Mouse (Mus musculus) thymus, postnatal 10 days (tissue): ENCODE data around the gene Tcl1b4.
"Not testable (repeated sequence)": the region's sequence is repeated elsewhere in the genome, so short reads cannot be mapped to it uniquely, and the experiment has no call there.

Experiments used
- DNase-seq, 2 experiments: peaks; one replicate each; pipeline ENCODE4 v3.0.0; 2021; ENCODE audit warnings: low spot score in 2 of 2

Gene Tcl1b4

DNA sequence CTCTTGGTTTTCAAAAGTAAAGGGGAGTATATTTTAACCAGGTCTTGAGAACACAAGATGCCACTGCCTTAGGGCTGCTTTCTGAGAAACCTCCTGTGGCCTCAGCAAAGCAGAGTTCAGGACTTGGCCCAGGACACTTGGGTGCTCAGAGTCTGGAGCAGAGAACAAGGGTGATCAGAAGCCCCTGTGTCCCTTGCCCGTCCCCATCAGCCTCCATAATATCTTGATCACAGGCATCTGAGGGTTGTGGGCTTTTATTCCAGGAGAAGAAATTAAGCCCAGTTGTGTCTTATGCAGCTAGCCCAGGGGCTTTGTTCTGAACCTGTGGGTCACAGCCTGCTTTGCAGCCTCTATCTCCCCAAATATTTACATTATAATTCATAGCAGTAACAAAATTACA lies at the start of gene Tcl1b4:
Tcl1b4 (plus strand) TSS at position 301 of the 400 bp plus-strand sequence.
- DNase-seq = not testable (repeated sequence)

DNA sequence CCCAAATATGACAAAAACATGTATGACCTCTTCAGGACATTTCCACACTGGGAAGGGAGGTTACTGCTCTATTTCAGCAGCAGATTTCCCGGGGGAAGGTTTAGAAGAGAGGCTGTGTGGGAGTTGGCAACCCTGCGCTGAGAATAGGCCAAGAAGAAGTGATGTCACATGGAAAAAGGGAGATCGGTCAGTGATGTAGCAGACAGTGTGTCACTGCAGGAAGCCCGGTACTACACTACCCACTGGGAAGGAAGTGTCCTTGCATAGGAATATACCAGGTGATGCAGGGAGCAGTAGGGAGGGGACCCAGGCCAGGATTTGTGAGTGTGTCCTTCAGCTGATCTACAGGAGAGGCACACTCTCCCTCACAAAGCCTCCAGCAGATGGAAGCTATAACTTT lies 46.5 kb upstream of the Tcl1b4 start:
- DNase-seq = not testable (repeated sequence)

DNA sequence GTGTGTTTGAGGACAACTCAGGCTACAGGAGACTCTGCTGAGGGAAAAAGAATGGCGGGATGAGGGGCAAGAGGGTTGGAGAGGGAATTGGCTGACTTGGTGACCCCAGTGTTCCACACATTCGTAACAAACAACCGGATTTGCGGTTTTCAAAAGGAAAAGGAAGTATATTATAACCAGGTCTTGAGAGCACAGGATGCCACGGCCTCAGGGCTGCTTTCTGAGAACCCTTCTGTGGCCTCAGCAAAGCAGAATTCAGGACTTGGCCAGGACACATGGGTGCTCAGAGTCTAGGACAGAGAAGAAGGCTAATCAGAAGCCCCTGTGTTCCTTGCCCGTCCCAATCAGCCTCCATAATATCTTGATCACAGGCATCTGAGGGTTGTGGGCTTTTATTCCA lies 42.9 kb upstream of the Tcl1b4 start:
- DNase-seq = no peak

DNA sequence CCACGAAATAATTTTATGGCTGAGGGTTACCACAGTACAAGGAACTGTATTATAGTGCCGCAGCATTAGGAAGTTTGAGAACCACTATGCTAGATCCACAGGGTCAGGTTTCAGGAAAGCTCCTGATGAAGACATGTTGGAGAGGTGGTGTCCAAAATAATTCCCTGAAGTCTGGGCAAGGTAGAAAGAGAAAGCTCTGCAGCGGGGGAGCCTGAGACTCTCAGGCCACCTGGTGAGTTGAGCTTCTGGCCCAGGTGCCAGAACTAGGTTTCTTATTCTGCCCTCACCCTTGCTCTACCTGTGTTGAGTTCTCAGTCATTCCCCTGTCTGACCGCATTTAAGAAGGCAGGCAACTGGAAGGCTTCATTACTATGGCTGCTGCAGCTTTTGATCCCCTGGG lies 42.4 kb upstream of the Tcl1b4 start, which contains the start of gene Tcl1b1:
Tcl1b1 (plus strand) TSS at position 301 of the 400 bp plus-strand sequence.
- DNase-seq = no peak

DNA sequence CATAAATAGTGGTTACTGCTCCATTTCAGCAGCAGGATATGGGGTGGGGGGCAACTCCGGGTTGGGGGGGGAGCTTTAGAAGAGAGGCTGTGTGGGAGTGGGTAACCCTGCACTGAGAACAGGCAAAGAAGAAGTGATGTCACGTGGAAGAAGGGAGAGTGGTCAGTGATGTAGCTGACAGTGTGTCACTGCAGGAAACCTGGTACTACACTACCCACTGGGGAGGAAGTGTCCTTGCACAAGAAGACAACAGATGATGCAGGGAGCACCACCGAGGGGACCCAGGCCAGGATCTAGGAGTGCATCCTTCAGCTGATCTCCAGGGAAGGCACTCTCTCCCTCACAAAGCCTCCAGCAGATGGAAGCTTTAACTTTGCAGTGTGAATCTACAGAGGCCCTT lies 35.0 kb upstream of the Tcl1b4 start:
- DNase-seq = no peak

DNA sequence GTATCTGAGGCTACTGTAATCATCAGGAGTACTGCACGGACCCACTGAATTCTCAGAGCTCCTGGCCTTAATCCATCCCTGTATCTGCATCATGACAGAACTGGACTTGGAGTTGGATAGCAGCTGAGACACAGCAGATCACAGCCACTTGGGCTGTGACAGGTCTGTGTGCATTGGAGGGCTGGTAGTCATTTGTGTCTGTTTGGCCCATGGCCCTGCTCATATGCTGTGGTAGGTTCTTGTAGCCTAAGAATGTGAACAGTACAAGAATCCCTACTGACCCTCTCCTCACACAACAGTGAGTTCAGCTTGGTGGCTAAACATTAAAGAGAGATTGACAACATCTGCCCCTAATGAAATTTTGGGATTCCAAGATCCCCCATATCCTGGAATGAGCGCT lies 28.4 kb upstream of the Tcl1b4 start:
- no peak for DNase-seq

DNA sequence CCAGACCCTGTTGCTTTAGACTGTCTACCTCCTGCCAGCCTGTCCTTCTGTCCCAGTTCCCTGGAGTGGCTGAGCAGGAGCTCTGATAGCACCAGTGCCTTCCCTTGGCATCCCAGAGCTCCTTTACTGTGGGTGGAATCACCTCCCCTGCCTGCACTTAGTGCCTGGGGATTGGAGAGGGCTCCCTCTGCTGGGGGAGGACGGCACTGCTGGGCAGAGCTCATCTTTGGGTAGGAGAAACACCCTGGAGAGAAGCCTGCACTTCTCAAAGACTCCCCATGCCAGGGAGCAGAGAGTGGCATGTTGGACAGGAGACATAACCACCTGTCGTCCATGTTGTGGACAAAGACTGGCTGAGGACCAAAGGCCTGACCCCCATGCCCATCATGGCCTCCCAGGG lies 27.4 kb upstream of the Tcl1b4 start:
- peak; percentile 9 to 62 for DNase-seq

DNA sequence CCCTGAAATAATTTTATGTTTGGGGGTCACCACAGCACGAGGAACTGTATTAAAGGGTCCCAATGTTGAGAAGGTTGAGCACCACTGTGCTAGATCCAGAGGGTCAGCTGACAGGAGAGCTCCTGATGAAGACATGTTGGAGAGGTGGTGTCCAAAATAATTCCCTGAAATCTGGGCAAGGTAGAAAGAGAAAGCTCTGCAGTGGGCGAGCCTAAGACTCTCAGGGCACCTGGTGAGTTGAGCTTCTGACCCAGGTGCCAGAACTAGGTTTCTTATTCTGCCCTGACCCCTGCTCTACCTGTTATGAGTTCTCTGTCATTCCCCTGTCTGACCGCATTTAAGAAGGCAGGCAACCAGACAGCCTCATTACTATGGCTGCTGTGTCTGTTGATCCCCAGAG lies 25.7 kb upstream of the Tcl1b4 start, which contains the start of gene Tcl1b5:
Tcl1b5 (plus strand) TSS at position 301 of the 400 bp plus-strand sequence.
- not testable (repeated sequence) for DNase-seq

DNA sequence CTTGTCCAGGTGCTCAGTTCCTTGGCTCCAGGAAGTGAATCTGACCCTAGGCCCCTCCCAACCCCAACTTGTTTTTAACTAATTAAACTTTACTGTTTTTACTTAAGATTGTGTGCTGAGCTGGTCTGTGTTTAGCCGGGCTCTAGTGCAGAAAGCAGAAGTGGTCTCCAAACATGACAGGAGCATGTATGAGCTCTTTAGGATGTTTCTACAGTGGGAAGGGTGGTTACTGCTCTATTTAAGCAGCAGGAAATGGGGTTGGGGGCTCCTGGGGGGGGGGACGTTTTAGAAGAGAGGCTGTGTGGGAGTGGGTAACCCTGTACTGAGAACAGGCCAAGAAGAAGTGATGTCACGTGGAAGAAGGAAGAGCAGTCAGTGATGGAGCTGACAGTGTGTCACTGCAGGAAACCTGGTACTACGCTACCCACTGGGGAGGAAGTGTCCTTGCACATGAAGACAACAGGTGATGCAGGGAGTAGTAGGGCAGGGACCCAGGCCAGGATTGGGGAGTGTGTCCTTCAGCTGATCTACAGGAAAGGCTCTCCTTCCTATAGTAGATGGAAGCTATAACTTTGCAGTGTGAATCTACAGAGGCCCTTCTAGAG lies 20.6 kb upstream of the Tcl1b4 start:
- DNase-seq = not testable (repeated sequence)

DNA sequence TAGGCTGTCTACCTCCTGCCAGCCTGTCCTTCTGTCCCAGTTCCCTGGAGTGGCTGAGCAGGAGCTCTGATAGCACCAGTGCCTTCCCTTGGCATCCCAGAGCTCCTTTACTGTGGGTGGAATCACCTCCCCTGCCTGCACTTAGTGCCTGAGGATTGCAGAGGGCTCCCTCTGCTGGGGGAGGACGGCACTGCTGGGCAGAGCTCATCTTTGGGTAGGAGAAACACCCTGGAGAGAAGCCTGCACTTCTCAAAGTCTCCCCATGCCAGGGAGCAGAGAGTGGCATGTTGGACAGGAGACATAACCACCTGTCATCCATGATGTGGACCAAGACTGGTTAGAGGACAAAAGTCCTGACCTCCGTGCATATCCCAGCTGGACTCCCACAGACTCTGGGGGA lies 12.8 kb upstream of the Tcl1b4 start:
- peak in 1 of 2 experiments; percentile 7 for DNase-seq

DNA sequence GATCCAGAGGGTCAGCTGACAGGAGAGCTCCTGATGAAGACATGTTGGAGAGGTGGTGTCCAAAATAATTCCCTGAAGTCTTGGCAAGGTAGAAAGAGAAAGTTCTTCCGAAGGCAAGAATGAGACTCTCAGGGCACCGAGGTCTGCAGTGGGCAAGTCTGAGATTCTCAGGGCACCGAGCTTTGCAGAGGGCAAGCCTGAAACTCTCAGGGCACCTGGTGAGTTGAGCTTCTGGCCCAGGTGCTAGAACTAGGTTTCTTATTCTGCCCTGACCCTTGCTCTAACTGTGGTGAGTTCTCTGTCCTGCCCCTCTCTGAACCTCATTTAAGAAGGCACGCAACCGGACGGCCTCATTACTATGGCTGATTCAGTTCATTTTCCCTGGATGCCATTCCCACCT lies 11.0 kb upstream of the Tcl1b4 start, which contains the start of gene Tcl1b3:
Tcl1b3 (plus strand) TSS at position 301 of the 400 bp plus-strand sequence.
- not testable (repeated sequence) for DNase-seq

DNA sequence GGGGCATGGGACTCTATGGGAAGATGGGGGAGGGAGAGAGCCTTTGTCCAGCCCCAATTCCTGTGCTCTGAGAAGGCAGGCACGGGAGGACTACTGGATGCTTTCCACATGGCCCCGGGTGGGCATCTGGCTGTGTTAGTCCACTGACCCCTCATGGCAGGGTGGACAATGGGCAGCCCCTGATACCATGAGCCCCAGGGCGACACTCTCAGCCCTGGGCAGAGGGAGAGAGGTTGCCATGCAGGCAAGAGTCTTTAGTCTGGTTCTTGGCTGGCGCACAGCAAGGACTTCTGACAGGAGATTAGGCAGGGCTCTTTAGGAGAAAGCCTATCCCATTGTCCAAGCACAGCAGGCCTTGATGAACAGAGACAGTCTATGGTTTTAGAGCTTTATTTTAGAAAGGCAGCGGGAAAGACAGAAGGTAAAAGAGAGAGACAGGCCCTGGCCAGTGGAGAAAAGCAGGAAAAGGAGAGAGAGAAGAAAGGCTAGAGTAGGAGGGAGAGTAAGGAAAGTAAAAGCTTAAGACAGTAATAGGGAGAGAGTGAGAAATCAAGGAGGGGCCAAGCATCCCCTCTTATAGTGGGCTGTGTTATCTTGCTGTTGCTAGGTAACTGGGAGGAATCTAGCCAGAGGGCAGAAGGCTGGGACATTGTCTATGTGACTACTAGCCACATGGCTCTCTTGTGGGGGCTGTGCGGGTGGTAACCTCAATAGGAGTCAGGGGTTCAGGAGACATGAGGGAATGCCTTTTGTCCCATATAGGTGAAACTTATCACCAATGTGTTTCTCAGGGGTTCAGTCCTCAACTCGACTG lies 1.9 kb upstream of the Tcl1b4 start:
- not testable (repeated sequence) for DNase-seq

DNA sequence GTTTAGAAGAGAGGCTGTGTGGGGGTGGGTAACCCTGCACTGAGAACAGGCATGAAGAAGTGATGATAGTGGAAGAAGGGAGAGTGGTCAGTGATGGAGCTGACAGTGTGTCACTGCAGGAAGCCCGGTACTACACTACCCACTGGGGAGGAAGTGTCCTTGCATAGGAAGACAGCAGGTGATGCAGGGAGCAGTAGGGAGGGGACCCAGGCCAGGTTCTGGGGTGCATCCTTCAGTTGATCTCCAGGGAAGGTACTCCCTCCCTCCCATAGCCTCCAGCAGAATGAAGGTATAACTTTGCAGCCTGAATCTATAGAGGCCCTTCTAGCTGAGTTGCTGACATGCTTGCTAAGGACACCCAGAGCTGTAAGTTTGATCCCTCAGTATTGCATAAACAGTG lies 5.3 kb downstream of the Tcl1b4 start:
- no peak for DNase-seq

DNA sequence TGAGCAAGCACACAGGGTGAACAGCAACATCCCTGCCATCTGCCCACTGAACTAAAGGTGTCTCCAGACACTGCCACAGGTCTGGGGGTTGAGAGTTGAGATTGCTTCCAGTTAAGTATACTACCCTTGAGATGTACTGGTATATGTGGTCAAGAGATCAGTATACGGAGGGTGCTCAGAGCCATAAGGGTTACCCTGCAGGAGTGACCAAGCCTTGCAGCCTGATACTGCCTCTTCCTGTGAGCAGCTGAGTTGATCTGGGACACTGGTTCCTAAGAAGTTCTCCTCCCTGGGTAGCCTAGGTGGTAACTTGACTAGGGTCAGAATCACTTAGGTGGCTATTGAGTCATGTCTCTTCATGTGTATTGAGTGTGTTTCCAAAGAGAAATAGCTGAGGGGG lies 6.7 kb downstream of the Tcl1b4 start:
- no peak for DNase-seq

DNA sequence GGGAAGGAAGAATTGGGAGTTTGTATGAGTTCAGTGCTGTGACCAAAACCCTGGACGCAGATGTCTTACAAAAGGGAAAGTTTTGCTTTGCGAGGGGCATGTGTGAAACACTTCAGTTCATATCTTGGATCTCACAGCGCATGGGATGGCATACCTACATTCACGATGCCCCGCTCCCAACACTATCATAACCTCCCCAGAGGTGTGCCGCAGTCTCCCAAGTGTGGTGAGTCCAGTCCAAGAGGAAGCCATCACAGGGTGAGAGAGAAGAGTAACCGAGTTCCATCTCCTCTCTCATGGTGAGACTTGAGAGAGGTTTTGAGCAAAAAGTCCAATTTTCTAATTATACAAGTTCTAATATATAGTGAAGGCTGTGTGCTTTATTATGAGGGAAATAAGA lies 7.5 kb downstream of the Tcl1b4 start:
- no peak for DNase-seq

DNA sequence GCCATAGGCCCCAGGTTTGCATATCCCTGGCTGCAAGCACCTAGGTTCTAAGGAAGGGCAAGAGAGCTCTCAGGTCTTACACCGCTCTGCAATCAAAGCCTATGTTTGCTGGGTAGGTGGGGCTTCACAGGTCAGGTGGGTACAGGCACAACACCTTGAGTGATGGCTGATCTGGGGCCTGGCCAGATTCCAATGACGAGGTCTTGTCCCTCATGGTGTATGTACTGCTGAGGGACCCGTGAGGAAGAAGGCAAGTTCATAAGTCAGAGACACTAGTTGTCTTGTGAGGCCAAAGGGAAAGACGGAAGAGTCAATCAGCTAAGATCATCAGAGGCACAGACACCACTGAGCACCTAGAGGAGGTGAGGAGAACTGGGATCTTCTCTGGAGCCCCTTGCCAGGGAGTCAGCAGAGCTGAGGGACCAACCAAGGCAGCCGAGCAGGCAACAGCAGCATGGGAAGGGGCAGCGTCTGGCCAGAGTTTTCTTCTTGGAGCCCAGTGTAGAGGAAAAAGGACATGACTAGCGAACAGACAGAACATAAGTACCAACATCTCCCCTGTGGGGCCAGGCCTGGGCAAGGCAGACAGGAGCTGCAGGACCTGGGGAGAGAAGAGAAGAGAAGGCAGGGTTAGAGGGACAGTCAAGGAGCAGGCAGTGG lies 15.5 kb downstream of the Tcl1b4 start:
- no peak for DNase-seq

DNA sequence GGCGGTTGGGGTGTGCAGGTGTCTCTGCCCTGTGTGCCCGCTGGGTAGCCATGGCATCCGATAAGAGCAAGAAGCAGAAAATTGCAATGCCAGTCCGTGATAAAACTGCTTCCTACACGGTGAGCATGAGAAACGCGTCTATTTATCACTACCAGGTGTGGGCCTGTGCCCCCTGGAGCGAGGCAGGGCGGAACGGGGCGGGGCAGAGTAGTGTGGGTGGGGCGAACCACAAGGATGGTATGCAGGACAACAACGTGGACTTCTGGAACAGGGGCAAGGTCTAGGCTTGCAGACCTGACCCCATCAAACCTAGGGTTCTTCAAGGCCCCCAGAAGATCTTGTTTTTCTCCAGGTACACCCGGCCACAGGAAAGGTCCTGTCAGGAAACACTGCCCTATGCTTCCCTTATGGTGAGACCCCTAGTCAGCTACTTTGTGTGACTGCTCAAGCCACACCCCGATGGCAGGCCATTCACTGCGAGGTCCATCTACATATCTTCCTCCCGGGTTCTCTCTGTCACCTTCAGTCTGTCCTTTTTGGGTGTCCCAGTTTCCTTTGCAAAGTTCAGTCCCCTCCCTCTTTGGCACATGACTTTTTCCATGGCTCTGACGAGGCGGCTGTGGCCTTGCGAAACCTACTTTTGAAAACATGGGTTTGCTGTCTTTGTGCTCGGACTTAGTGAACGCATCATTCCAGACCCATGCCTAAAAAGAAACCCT lies 21.0 kb downstream of the Tcl1b4 start, which contains the start of gene Tcl1:
Tcl1 (minus strand) TSS at position 193 of the 719 bp plus-strand sequence.
- DNase-seq = no peak

DNA sequence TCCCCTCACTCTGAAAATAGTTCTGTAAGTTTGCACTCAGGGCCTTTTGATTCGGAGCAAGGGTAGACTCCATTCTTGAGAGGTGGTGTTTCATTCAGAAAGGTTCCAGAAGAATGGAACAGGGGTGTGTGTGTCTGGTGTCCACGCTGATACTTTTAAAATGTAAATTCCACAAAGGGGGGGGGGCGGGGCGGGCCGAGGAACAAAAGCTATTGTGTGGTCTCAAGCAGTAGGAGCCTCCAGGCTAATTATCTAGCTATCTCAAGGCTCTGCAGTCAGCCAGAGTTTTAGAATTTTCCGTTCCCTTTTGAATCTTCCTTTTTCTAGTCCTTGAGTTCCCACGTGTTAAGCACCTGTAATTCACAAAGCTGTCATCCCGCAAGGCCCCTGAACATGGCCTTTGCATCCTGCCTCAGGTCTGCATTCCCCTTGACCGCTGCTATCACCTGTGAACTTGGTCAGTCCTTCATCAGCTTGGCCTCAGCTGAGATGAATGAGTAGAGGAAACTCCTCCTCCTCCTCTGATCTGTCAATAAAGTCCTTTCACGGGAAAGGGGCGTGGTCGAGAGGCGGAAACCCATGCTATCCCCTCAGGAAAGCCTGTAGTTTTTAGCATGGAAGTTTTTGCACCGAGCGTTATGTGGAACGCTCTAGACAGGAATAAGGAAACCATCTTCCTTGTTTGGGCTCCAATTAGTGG lies 23.0 kb downstream of the Tcl1b4 start:
- no peak for DNase-seq

DNA sequence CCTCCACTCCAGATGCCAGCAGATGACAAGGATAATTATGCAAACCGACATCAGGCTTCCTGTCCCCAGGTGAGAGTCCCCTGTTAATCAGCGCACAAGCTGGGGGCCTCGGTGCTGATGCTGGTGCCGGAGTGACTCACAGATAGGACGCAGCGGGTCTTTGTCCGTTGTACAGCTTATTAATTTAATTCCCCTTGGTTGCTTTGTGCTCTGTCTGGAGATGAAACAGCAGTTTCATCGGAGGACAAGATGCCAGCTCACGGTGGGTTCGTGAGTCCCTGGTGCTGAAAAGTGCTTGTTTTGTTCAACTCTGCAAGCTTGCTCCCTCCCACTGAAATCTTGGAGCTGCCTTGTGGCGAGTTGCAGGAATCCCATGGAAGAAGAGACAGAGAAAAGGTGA lies 32.6 kb downstream of the Tcl1b4 start:
- no peak for DNase-seq

DNA sequence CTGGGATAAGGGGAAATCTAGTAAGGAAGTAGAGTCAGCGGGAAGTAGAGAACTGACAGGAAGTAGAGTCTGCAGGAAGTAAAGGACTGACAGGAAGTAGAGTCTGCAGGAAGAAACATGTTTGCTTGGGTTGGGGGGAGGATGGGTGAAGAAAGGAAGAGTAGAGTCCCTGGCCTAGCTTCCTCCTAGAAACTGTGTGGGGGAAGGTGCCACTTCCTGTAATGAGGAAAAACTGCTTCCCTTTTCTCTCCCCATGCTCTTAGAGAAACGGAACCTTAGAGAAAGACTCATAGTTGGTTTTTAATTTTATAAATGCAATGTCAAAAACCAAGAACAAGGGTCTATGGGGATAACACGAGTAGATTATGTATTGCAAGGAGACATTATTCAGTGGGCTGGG lies 33.3 kb downstream of the Tcl1b4 start:
- no peak for DNase-seq

DNA sequence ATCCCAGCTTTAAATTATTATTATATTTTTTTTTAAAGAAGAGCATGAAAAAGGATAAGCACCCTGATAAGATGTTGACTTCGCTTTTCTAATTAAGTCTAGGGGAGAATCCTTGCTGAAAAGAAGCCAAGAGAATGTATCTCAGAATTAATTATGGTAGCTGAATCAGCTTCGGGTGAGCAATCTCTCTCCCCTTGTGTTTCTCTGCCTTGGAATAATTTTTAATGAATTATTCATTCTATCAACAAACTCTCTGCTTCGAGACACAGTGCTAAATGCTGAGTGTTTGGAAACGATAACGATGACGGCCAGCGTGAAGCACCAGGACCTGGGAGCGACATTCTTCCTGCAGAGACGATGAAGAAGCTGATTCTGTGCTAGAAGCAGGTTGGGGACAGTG lies 37.3 kb downstream of the Tcl1b4 start:
- no peak for DNase-seq
